Mouse (Mus musculus) thymus, postnatal 4 days (tissue): ENCODE results near the gene Kcnk4.

ENCODE experiments used
- DNase-seq: peaks from one replicate; pipeline ENCODE4 v3.0.0; 2021

The Kcnk4 gene

DNA sequence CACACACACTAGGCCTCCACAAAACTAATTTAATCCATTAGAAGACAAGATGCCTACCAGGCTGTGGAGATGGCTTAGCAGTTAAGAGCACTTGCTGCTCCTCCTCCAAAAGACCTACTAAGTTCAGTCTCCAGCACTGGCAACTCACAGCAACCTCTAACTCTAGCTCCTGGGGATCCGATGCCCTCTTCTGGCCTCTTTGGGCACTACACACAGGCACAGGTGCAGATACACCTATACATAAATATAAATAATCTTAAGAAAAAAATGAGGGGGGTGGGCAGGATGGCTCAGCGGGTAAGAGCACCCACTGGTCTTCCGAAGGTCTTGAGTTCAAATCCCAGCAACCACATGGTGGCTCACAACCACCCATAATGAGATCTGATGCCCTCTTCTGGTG lies 2.0 kb upstream of the Kcnk4 start:
- DNase-seq, result peak; percentile 82

DNA sequence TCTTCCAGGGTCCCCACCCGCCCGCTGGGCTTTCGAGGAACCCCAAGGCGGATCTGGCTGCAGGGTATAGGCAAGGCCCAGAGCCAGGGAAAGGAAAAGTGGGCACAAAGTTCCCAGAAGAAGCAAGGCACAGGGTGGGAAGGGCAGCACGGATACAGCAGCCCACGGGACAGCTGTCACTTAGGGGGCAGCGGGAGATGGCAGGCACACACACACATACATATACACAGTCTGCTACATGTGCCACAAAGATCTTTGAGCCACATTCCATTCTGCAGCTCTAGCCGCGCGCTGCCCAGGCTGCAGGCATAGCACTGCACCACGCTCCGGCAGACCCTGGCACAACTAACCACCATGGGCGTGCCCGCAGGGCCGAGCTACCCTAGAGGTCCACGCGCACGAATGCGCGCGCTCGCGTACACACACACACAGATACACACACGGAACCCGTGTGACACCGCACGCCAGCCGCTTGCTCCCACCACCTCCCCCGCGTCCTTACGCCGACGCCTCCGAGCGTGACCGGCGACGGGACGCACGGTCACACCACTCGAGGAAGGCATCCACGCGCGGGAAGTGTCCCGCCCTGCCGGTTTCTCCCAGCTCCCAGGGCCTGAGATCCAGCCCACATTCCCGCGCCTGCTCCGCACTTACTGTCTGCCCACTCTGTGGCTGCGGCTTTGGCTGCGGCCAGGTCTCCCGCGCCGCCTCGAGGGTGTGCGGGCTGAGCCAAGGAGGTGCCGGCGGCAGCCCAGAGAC lies 700 bp downstream of the Kcnk4 start:
- DNase-seq, result peak; percentile 40

DNA sequence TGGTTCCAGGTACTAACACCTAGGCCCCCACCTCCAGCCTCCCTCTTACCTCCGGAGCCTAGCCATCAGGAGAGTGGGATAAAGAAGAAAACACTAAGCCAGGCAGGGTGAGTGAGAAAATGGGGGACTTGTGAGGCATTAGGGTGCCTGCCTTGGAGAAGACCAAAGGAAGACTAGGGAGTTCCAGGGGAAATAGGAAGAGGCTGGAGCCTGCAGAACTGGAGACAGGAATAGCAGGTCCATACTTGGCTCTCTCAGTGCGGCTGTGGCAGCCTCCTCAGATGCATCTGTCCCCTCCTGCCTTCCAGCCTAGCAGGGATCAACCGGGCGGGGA lies 1.2 kb downstream of the Kcnk4 start:
- DNase-seq, result no peak

DNA sequence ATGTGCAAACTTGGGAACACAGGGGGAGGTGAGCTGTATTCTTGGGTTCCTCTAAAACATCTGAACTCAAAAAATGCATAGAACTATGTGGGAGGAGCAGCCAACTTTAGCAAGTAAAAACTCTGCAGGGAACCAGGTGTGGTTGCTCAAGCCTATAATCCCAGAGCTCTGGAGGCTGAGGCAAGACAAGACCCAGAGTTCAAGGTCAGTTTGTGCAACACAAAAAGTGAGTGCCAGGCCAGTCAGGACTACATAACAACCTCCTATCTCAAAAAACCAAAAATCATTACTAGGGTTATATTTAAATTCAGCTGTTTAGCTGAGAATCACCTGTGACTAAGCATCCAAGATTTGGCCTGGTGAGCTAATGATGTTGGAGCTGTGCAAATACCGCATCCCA lies 2.3 kb downstream of the Kcnk4 start:
- no peak for DNase-seq

DNA sequence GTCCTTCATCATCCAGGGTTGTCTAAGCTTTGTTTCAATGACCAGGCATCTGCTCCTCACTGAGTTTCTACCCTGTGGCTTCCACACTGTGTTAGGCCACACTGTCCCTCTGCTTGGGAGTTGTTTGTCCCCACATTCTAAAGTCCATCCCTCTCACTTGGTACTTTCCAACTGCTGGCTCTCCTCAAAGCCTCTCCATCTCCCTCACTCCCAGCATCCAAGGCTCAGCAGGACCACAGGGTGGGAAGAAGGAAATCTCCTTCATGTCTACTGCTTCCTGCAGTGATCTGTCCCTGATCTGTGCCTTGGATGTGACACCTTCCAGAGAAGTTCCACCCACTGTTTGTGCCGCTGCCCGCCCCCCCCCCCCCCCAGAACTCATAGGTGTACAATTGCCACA lies 3.3 kb downstream of the Kcnk4 start:
- no peak for DNase-seq

DNA sequence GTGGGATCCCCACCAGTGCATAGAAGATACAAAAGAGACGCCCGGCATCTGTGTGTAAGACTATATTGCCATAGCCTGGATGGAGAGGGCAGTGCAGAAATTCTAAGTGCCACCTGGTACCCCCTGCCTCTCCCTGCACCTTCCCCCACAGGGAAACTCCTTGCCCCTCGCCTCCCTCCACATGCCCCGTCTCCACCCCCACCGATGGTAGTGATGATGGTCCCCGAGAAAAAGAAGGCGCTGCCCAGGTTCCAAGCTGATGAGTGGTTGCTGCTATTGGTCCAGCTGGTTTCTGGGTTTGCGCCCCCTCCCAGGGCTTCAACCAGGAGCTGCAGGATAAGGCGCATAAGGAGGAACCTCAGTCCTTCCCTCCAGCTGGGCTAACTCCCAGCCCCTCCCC lies 6.2 kb downstream of the Kcnk4 start:
- DNase-seq, result no peak

DNA sequence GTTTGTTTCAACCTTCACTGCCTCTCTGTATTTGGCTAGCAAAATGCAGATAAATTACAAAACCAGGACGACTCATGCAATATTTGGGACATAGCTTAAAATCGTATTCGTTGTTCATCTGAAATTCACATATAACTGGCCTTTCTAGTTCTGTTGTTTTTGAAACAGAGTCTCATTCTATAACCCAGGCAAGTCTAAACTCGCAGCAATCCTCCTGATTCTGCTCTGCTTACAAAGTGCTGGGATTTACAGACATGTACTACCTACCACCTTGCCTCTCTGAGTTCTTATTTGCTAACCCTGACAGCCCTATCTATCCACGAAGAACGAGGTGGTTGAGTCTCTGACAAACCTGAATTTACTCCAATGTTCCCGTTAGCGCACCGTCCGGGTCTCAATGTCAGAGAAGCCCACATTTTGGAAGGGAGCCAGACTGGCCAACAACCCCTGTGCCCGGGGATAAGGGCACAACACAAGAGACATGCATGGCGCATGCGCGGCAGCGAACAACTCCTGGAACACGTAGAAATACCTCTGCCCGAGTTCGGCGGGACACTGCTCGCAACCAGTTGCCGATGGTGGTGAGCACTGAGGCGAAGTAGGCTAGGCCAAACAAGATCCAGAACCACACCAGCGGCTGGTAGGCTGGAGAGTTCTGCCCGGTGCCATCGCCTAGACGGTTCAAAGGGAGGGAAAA lies 7.6 kb downstream of the Kcnk4 start:
- peak; percentile 52 for DNase-seq

DNA sequence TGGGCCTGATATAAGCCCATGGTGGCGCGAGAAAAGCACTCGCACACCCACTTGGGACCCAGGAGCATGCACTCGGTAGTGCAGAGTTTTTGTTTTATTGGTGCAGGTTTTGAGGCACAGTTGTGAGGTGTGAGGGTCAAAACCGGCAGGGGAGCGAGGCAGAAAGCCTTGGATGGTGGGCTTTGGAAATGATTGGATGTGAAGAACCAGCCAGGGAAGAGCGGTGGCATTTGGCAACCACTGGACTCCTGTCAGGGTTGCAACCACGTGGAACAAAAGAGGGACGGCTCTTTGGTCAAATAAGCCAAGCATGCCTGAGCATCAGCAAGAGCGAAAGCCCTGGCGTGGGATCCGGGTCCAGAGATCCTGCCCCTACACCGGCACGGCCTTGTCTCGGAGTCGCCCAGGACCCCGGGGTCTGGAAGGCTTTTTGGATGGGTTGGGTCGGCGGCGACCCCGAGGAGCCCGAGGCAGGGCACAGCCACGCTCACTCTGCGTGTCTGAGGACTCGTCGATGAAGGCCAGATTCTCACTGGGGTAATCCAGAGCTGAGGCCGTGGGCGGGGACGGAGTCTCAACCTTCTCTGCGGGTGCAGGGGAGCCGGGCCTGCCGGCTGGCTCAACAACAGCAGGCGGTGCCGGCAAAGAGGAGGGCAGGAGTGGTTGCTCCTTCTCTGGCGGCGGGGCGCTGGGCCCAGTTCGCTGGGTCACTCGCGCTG lies 8.5 kb downstream of the Kcnk4 start:
- DNase-seq, result peak; percentile 37

DNA sequence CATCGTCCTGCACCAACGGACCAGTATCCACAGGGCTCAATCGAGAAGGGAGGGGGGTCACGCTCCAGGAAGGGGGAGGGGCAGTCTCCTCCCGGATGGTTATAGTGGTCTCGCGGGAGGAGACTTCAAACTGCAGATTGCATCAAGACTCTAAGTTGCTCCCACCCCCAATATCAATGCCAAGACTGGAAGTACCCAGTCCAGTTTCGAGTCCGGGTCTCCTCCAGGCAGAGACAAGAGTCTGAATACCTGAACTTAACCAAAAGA lies 9.1 kb downstream of the Kcnk4 start, which contains the start of gene Catsperz:
TSS of gene Catsperz (minus strand) at position 74 of the 267 bp plus-strand sequence.
- DNase-seq, result no peak

DNA sequence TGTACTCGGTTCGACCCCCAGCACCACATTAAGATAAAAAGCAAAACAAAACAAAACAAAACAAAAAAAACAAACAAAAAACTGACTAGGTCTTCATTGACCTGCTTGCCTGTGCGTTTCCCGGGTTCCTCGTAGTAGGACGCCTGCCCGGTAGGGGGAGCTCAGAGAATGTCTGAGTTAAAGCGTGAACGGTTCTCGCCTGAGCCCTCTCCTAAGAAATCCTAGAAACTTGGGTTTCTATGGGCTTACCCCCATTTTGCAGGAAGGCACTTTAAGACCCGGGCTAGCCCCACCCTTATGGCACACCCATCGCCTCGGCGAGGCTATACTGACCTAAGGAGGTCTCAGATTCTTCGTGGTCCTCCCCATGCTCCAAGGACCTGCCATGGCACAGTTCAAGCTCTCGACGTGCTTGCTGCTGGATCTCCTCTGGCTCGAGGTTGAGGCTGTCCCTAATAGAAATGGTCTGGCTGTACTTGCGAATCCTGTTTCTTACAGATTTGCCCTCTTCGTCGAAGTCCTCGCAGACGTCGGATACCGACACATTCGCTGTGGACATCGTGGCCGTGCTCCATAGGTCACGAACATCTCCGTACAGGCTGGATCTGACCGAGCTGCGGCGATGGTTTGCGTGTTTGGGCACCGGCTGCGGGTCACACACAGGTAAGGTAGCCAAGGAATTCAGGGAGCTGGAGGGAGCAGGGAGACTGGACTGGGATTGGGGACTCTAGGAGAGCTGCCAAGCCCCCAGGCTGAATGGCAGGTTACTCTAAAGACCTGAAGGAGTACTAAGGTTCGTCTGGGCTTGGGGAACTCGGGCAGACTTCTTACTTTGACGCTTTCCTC lies 9.6 kb downstream of the Kcnk4 start:
- DNase-seq, result peak; percentile 95

DNA sequence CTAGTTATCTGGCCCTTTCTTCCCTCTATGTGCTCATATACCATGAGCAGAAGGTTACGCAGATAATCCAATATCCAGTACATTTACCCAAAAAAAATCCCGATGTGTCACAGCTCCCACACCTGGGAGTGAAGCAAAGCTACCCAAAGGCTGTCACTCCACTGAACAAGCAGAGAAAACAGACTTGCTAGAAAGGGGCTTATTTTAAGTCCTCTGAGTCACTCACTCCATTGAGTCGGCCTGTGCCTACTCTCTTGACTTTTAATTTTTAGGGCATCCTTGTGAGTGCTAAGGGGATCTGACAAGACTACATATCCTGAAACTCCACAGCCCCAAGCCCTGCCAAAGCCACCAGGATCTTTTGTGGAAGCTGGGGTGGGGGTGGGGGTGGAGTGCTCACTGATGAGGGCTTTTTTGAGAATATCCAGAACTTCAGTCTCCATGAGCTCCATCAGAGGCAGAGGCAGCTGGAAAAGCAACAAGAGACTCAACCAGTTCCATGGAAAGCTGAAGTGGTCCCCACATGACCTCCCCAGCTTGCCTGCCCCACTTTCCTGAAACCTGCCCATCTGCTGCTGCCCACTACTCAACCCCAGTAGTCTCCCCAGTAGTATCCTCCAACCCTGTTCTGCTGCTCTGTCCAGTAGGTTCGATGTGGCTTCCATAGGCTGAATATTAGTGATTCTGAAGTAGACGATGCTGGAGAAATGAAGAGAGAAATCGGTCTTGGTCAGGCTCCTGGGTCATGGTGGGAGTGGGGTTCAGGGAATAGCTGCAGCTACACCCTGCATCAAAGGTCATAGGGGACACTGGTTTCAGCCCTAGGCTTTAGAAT lies 11.2 kb downstream of the Kcnk4 start:
- DNase-seq, result no peak

DNA sequence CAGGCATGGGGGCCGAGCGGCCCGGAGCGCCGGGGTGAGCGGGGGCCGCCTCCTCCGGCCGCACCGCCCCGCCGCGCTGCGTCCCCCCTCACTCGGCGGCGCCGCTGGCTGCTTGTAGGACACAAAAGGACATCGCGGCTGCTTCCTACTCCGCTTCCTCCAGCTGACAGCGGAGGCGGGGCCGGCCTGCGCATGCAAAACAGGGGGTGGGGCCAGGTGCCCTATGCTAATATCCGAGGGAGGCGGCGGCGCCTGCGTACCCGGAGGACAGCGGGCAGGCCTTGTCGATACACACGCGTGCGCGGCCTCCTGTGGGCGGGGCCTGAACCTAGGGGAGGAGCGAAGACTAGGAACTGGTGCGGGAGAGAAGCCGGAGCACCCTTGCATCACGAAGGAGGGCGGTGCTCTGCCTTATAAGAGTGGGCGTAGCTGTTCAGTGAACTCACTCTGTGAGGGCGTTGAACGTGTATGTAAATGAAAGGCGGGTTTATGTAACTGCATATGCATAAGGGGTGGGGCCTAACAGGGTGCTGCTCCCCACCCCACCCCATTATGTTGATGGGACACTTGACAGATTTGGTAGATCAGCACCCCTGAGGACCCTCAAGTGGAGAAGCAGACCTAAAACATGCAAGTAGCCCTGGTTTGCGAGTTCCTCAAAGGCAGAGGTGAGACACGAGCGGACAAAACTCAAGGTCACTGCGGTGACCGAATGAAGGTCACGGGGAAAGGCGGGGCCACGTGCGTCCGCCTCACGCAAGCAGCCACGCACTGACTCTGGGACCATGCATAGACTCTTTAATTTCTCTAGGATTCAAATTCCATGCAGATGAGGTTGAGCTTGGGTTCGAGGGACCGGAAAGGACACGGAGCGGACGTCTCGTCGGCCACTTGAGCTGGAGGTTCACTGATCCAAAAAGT lies 12.4 kb downstream of the Kcnk4 start, which contains the start of gene Esrra:
TSS of gene Esrra (minus strand) at position 167 of the 921 bp plus-strand sequence.
- peak; percentile 100 for DNase-seq

DNA sequence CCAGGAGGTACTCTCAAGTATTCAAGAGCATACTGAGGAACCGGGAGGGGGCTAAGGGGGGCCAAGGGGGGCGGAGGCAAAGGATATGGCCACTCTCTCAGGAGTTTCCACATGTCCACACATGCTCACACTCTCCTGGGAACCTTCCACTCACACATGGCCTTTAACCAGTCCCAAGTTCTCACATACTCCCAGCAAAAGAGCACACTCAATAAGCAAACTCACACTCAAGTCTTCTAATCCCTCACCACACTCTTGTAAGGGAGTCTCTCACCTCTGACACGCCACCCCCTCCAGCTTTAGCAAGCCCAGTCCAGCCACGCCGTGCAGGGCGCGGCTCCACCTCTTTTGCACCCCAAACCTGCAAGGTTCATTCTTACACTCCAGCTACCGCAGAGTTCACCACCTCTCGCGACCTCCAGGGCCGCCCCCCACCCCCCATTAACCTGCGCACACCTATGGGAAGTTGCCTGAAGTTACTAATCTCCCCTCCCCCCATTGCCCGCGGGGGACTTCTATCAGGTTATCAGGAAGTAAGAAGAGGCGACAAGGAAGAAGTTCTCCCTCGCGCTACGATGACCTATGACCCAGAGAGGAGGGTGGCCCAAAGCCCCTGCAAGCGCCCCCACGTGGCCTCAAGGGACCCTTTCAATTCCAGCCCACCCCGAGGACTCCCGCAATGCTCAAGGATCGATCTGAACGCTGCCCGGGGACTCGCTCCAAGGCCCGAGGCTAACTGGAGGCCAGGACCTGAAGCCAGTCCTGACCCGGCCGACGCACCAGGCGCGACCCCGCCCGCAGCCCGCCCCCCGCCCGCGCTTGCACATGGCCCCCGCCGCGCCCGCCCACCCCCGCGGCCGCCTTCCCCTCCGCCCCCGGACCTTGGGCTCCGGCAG lies 13.3 kb downstream of the Kcnk4 start:
- peak; percentile 79 for DNase-seq

DNA sequence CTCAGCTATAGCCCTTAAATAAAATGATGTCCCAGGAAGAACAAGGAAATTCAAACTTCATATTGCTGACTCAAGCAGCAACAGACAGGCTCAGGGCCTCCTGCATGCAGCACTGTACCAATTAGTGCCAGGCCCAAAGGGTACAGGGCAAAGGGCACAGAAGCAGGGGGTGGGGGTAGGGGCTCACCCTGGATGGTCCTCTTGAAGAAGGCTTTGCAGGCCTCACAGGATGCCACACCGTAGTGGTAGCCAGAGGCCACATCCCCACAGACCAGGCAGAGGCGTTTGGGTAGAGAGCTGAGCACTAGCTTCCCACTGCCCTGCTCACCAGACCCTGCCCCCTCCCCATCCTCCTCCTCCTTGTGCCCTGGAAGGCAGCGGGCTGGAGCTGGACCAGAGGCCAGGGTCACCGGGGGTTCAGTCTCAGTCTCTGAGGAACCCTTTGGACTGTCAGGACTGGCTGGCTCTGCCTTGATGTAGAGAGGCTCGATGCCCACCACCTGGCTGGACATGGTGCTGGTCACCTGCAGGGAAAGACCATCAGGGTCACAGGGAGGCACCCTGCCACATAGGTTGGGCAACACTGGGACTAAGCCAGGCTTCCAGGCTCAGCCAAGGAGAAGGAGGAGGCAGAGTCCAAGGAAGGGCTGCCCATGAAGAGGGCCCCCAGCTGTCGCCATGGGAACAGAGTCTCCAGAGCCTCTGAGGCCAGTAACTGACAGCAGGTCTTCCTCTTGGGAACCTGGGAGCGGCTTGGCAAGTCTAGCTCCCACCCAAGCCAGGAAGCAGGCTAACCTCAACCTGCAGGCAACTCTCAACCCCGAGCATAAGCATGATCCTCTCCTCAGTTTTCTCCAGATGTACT lies 14.2 kb downstream of the Kcnk4 start:
- peak; percentile 40 for DNase-seq

DNA sequence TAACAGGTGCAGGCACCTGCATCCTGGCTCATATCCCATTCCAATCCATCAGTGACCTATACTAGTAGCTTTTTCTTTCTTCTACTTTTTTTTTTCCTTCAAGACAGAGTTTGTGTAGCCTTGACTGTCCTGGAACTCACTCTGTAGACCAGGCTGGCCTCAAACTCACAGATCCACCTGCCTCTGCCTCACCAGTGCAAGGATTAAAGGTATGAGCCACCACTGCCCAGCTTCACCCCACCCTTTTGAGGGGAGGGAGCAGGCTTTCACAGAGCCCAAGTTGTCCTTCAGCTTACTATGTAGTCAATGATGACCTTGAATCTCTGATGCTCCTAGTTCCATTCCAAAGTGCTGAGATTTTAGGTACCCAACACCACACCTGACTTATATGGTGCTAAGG lies 14.9 kb downstream of the Kcnk4 start:
- DNase-seq, result no peak

DNA sequence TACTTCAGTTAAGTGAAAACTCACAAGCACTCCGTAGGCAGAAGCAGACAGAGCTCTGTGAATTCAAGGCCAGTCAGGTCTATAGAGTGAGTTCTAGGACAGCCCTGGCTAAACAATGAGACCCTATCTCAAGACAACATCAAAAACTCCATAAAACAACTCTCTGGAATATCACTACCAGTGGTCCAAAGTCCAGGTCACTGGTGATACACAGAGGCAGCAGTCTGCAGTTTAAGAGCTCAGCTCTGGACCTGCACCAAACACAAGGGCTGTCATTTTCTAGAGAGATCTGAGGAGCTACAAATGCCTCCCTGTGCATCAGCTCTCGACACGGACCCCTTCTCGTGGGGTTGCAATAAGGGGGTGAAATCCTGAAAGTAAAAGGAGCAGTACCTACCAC lies 16.0 kb downstream of the Kcnk4 start:
- no peak for DNase-seq

DNA sequence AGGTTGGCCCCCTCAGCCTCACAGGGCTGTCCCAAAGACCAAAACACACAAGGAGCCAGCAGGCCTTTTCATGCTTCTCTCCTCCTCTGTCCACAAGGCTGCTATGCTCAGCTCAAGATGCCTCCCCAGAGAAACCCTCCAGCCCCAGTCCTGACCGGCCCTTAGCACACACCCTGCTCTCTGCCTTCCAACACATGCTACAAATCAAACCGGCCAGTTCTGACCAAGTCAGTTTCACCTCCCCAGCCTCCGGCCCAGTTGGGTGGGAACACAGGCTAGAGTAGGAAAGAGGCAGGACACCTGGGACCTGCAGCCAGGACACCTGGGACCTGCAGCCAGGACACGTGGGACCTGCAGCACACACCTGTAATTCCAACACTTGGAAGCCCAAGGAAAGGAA lies 17.8 kb downstream of the Kcnk4 start:
- DNase-seq, result no peak

DNA sequence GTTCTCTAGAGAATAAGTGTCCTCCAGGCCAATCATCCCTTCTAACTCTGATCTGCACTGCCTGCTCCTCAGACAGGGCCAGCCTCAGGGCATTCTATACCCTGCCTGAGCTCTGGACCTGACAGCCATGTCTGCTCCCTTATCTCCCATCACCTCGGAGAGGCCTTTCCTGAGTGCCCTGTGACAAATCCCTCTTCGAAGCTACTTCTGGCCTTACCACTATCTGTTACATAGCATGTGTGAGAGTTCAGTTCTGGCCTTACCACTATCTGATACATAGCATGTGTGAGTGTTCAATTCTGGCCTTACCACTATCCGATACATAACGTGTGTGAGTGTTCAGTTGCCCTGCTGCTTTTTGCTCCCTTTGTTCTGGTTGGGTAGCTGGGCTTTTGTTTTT lies 19.0 kb downstream of the Kcnk4 start:
- no peak for DNase-seq

DNA sequence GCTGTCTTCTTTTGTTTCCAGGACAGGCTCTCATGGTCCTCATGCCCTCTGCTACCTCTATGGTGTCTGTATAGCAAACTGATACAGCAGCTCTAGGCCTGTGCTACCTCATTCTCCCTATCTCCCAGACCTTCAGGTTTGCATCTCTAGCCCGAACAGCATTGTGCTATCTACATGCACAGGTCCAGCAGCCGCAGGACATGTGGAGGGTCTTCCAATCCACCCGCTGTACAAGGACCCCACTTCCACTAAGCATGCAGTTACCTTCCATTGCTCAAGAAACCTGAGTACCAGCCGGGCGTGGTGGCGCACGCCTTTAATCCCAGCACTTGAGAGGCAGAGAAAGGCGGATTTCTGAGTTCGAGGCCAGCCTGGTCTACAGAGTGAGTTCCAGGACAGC lies 19.8 kb downstream of the Kcnk4 start:
- DNase-seq, result no peak
